Mouse (Mus musculus) T-cell, adult 2 months (primary cell): ENCODE data around the gene Fbxo21.
A peak's percentile ranks its signal among the peaks of the same experiment; 100 is the strongest.

Experiments
- DNase-seq: peaks from one replicate; pipeline ENCODE4 v3.0.0; 2022; ENCODE audit warnings: low spot score

Fbxo21 gene

GRCm38 (mm10) chr5:117976657-117977500 is at the start of gene Fbxo21:
Fbxo21 (plus strand) TSS chr5:117976730.
- peak; percentile 84 for DNase-seq

GRCm38 (mm10) chr5:117928553-117928952 is 48.0 kb upstream of the Fbxo21 start:
- no peak for DNase-seq

GRCm38 (mm10) chr5:117932222-117932621 is 44.3 kb upstream of the Fbxo21 start:
- DNase-seq: no peak

DNA sequence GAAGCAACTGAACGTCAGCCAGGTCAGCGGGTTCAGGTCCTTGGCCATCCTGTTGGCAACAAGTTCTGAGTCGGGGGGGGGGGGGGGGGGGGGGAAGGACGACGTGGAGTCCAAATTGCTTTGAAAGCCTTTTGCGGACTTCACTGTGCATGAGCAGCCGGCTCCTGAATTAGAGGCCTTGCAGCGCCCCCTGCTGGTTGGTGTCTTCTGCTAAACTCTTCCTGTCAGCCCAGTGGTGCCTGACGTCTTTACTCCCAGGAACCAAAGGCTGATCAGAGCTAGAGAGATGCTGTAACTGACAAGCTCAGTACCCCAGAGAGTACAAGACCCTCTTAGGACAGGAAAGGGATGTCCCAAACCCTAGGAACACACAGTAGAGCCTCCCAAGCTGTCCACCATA is 43.7 kb upstream of the Fbxo21 start:
- peak; percentile 61 for DNase-seq

- no peak for DNase-seq
Observed at GRCm38 (mm10) chr5:117936346-117936745, 40.2 kb upstream of the Fbxo21 start.

GRCm38 (mm10) chr5:117937186-117937585 is 39.3 kb upstream of the Fbxo21 start:
- DNase-seq: no peak

DNA sequence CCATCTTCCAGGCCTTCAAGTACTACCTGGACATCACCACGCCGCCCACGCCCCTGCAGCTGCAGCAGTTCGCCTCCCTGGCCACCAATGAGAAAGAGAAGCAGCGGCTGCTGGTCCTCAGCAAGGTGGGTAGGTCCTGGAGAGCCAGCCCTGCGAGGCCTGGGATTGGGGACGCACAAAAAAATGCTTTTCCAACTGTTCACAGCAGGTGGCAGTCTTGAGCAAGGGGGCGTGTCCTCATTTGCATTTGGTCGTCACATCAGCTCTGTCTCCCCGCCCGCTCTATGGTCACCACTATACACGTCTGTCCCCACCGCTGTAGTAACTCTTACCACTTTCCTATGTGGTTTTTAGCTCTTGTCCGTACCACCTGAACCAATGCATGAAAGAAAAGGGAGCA is 38.3 kb upstream of the Fbxo21 start:
- peak; percentile 66 for DNase-seq

DNA sequence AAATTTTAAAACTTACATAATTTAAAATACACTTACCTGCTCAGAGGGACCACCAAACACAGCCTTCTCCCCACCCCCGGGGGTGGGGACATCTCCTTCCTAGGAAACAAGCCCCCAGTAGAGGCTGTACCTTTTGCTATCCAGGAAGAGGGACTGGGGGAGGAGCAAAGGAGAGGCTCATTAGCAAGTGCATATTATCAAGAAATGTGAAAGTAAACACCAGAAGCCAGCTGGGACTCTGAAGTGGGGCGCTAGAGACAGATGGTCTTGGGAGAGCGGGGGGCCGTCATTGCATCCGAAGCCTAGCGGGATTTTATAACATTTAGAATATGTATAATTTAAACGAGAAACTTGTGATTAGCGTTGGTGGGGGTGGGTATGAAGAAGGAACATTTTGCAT is 37.1 kb upstream of the Fbxo21 start:
- no peak for DNase-seq

- no peak for DNase-seq
Observed at GRCm38 (mm10) chr5:117941552-117941951, 35.0 kb upstream of the Fbxo21 start.

DNA sequence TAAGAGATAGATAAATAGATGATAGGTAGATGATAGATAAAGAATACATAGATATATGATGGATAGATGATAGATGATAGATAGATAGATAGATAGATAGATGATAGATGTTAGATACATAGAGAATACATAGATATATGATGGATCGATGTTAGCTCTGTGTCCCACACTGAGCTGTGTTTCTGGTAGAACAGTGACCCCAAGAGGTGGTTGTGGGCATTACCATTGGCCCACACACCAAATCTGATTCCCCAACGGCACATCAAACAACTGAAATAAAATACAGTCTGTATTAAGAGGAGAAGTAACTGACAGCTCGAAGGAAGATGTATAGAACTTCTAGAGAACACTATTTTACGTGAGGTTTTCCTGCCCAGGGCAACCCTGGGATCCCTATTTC is 29.9 kb upstream of the Fbxo21 start:
- DNase-seq: peak; percentile 42

- DNase-seq: no peak
Observed at GRCm38 (mm10) chr5:117949393-117949792, 27.1 kb upstream of the Fbxo21 start.

DNA sequence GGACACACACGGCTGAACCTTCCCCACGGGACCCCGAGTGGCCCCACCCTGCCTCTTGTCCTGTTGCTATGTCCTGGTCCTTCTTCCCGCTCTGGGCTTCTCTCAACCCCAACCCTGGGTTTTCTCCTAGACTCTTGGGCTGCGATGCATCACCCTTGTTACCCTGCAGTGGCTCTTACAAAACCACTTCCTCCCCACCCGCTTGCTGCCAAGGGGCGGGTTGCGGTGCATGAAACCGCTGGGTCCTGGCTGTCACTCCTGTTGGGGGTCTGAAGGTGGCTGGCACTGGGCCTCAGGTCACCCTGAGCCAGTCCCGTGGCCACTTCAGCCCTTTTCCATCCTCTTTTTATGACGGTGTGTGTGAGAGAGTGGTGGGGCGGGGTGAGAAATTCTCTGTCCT is 22.6 kb upstream of the Fbxo21 start:
- peak; percentile 26 for DNase-seq

- DNase-seq: no peak
Observed at GRCm38 (mm10) chr5:117954429-117954828, 22.1 kb upstream of the Fbxo21 start.

GRCm38 (mm10) chr5:117955675-117956420 is 20.7 kb upstream of the Fbxo21 start:
- peak; percentile 34 for DNase-seq

DNA sequence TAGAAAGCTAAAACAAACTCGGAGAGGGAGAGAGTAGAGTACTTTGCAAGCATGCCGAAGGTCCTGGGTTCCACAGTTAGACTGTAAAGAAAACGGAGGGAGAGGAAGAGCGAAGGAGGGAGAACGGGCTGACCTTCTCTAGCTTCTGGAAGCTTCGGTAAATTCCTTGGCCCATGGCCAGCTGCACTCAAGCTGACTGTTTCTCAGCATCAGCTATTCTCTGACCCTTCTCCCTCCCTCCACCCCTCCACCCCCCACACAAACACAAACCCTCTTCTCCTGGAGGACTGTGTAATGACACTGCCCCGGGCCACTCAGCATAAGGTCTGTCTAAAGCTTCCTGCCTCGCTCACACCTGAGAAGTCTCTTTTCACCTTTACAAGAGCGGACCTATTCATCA is 11.8 kb upstream of the Fbxo21 start:
- no peak for DNase-seq

DNA sequence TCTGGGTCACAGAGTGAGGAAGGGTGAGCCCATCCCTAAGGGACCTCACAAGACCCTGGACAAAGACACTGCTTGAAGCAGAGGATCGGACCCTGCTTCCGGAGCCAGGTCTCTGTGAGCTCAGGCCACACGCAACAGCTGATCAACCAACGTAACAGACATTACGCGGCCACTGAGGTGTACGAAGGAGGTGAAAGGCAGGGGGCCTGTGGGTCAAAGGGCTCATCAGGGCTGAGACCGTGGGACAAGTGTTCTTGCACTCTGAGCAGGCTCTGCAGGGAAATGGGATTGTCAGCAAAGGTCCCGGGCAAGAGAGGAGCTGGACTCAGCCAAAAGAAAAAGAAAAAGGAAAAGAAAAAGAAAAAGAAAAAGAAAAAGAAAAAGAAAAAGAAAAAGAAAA is 9.6 kb upstream of the Fbxo21 start:
- no peak for DNase-seq

GRCm38 (mm10) chr5:117967659-117968069 is 8.9 kb upstream of the Fbxo21 start:
- DNase-seq: no peak

DNA sequence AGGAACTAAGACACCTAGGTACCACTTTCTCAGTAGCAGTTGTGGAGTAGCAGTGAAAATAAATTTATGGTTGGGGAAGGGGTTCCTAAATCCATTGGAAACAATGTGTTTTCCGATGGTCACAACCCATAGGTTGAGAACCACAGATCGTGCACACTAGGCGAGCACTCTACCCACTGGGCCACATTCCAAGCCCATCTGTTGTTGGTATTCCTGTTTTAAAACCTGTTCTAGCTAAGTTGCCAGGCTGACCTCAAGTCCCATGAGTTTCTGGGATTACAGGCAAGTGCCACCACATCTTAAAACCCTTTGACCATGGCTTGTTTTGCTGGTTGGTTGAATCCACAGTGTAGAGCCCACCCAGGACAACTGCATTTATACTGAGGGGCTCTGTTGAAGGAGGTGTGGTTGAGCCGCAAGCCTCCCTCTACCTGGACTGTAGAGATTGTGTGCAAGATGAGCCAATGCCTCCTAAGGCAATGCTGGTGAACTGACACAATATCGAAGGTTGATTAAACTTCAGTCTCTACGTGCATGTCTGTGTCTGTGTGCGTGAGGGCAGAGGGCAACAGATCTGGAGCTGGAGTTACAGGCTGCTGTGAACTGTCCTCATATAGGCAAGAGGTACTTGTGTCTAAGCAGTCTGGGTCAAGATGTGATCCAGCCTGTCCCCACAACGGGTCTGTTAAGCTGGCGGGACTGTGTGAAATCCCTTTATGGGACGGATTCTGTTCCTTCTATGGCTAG is 6.7 kb upstream of the Fbxo21 start:
- no peak for DNase-seq

- no peak for DNase-seq
Observed at GRCm38 (mm10) chr5:117976263-117976656, 270 bp upstream of the Fbxo21 start.

DNA sequence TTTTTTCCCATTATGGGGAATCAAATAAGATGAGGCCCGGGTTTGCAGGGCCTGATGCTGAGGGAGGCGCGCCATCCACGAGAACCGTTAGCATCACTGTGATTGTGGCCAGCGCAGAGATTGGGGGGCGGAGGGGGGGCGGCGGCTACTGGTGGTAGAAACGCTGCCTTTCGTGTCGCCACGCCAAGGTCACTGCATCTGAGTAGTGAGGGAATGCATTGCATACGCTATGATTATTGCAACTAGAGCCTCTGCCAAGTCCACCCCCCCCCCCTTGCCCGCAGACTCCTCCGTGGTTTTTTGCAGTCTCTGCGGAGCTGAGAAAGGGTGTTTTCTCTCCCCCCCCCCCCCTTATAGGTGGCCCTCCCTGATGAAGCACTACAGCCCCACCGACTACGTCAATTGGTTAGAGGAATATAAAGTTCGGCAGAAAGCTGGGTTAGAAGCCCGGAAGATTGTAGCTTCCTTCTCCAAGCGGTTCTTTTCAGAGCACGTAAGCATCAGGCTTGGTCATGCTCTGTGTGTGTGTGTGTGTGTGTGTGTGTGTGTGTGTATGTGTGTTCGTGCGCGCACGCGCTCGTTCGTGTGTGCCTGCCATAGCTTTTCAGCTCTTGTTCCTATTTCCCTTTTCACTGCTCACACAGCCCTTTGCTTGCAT is 1.1 kb downstream of the Fbxo21 start:
- peak; percentile 63 for DNase-seq

DNA sequence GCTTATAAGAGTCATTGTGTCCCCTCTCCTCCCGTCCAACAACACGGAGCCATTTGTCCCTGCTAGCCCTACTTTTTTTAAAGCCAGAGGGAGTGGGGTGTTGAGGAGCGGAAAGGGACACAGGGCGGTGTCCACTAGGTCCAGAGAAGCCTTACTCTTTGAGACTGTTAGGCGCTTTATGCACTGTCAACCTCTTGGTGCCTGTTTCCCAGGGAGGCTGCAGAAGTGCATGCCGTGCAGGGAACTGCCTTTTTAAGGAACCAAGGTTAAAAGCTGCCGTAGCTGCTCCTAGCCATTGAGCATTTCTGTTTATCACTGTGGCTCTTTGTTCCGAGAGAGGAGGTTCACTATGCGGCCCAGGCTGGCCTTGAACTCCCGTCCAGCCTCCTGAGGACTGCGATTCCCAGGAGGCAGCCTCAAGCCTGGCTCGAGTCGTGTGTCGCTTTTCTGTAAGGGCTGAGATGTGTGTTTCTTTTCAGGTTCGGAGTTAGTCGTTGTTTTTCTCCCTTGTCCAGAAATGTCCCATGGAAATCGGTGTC is 1.7 kb downstream of the Fbxo21 start:
- DNase-seq: no peak

DNA sequence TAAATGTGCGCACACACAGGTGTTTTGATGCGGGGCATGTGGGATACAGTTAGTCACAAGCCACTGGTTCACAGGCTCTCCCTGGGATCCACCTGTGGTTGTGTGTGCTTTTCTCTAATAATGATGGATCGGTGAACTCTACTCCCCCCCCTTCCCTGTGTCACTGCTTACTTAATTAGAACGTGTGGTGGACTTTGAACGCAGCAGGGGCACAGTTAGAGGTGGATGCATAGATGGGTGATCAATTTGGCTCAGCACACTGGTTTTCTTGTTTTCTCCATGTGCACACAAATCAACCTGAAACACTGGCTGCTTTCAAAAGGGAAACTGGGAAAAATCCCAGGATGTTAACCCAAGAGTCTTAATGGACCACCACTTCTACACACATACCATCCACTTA is 2.6 kb downstream of the Fbxo21 start:
- no peak for DNase-seq
